Mouse (Mus musculus) embryonic facial prominence, embryonic 15.5 days (tissue): ENCODE results near the gene 0610010K14Rik. TPM values are rescaled to one million over a fixed set of nuclear protein-coding genes. Genes with fewer than 3 reads are reported as not detected.

Experiments
- ATAC-seq: fragments of 200-750 bp; cut with Nextera tagmentation; 2 replicates; pipeline ENCODE4 v1.8.0; 2017; ENCODE audit warnings: low read depth, moderate TSS enrichment; ENCODE audit not compliant: insufficient number of reproducible peaks, low FRiP score, low TSS enrichment
- H3K27ac ChIP-seq: fragments of 300-500 bp; sonication (generic); replicated peaks from 2 replicates; pipeline ENCODE4 v1.5.1; 2015; ENCODE audit warnings: mild to moderate bottlenecking, inconsistent platforms
- H3K27me3 ChIP-seq: fragments of 300-500 bp; sonication (generic); 2 replicates; pipeline ENCODE4 v1.6.1; 2015; ENCODE audit warnings: inconsistent platforms
- H3K36me3 ChIP-seq: fragments of 300-500 bp; sonication (generic); 2 replicates; pipeline ENCODE4 v1.6.1; 2015; ENCODE audit warnings: mild to moderate bottlenecking, inconsistent platforms
- H3K4me1 ChIP-seq: fragments of 300-500 bp; sonication (generic); 2 replicates; pipeline ENCODE4 v1.6.1; 2015; ENCODE audit warnings: inconsistent platforms
- H3K4me2 ChIP-seq: fragments of 300-500 bp; sonication (generic); replicated peaks from 2 replicates; pipeline ENCODE4 v1.6.1; 2015; ENCODE audit warnings: mild to moderate bottlenecking, inconsistent platforms
- H3K4me3 ChIP-seq: fragments of 300-500 bp; sonication (generic); replicated peaks from 2 replicates; pipeline ENCODE4 v1.5.1; 2015; ENCODE audit warnings: mild to moderate bottlenecking, inconsistent platforms
- H3K9ac ChIP-seq: fragments of 300-500 bp; sonication (generic); 2 replicates; pipeline ENCODE4 v1.6.1; 2015; ENCODE audit warnings: inconsistent platforms
- H3K9me3 ChIP-seq: fragments of 300-500 bp; sonication (generic); replicated peaks from 2 replicates; pipeline ENCODE4 v1.6.1; 2016; ENCODE audit warnings: inconsistent platforms
- WGBS: fragments of 180-500 bp; shearing (Covaris S2); methylation state at CpG from one replicate; pipeline ENCODE4 v1.1.7; 2015; 5-methylcytosine and 5-hydroxymethylcytosine counted together
- polyA plus RNA-seq: library from polyadenylated mRNA; unstranded; fragments of >200 nt; fragmentation: Nextera tagmentation; extraction: Ambion mirVana; gene quantifications from 2 replicates; pipeline ENCODE4 v1.2.1, GENCODE M21; 2015

Gene 0610010K14Rik
- polyA plus RNA-seq, 1 experiment from 2014 or later = 177 TPM

DNA sequence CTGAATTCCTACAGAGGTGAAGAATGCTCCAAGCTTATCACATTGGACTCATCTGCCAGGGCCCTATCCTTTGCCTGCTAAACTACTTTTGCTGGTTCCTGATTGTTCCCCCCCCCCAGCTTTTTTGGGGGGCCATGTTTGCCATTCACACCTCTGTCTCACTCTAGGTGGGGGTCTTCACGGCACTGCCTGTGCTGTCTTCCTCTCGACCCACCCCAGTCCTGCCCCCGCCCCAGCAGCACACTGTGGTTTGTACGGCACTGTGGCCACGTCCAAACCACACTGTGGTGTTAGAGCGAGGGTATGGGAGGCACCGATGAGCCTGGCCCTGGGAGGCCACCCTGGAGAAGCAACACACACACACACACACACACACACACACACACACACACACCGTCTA lies 3.2 kb downstream of the 0610010K14Rik start:
- Histone ChIP-seq H3K27me3 (peaks cover 14% of the 10 kb centered on the region), H3K4me2 (no peak overlapping the region), H3K27ac (peak overlapping the region; percentile 65), H3K4me3 (no peak overlapping the region), H3K4me1 (peaks cover 62% of the 10 kb centered on the region), H3K9me3 (no peaks in the 10 kb centered on the region), H3K9ac (no peak overlapping the region), H3K36me3 (peaks cover 12% of the 10 kb centered on the region; the same call in 1 of the 2 replicates)
- no peak for ATAC-seq
- 81% methylated on average over 8 of the region's 8 CpGs for WGBS

DNA sequence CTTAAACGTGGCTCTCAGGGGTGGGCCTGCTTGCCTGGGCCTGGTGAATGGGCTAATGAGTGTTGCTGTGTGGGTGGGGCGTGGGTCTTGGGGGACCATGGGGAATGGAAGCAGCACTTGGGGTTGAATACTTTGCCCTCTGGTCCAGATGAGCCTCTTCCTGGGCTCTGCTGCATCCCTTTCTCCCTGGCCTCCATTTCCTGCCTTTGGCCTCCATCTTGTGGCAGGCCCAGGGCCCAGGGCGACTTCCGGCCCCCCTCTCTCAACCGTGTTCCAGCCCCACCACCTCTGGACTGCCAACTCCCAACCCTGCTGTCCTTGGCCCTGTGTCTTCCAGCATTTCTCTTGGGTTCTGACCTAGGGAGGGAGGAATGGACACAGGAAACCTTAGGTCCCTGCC lies 3.7 kb downstream of the 0610010K14Rik start:
- Histone ChIP-seq H3K4me3 (no peak overlapping the region), H3K9me3 (no peaks in the 10 kb centered on the region), H3K27ac (peak overlapping the region; percentile 65), H3K4me1 (peaks cover 64% of the 10 kb centered on the region), H3K27me3 (peaks cover 18% of the 10 kb centered on the region), H3K4me2 (peak overlapping the region; percentile 54; the same call in 1 of the 2 replicates), H3K36me3 (peaks cover 12% of the 10 kb centered on the region; the same call in 1 of the 2 replicates), H3K9ac (no peak overlapping the region)
- 72% methylated on average over 5 of the region's 5 CpGs for WGBS
- ATAC-seq = no peak

- peak overlapping the region; percentile 35 for H3K9ac ChIP-seq
These were observed 4.7 kb downstream of the 0610010K14Rik start for GRCm38 (mm10) chr11:70233016-70233415.

DNA sequence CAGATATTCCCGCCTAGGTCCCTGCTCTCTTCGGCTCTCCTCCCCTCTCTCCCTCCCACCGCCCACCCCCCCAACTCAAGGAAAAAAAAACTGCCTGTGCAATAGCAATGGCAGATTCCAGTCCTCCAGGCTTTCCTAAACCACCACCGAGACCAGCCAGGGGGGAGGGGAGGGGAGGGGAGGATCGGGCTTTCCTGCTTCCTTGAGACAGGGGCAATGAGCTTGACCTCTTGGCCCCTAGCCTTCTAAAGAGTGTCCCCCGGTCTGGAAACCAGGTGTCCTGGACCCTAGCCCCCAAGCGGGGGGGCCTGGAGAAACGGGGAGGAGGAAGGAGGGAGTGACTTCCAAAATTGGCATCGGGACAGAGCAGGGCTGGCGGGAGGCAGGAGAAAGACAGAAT lies 5.2 kb downstream of the 0610010K14Rik start:
- peak overlapping the region; percentile 54 for H3K4me2 ChIP-seq
- H3K9ac ChIP-seq = peak overlapping the region; percentile 35
- H3K27me3 ChIP-seq = peaks cover 33% of the 10 kb centered on the region
- WGBS = 1% methylated on average over 9 of the region's 10 CpGs
- peak overlapping the region; percentile 44; the same call in 1 of the 2 replicates for H3K27ac ChIP-seq
- H3K9me3 ChIP-seq = no peaks in the 10 kb centered on the region
- peaks cover 63% of the 10 kb centered on the region for H3K4me1 ChIP-seq
- peaks cover 12% of the 10 kb centered on the region; the same call in 1 of the 2 replicates for H3K36me3 ChIP-seq
- ATAC-seq = no peak
- peak overlapping the region; percentile 44 for H3K4me3 ChIP-seq

More at GRCm38 (mm10) chr11:70233016-70233415, 4.7 kb downstream of the 0610010K14Rik start:
- Histone ChIP-seq H3K36me3 (peaks cover 12% of the 10 kb centered on the region; the same call in 1 of the 2 replicates), H3K4me1 (peaks cover 63% of the 10 kb centered on the region), H3K4me2 (peak overlapping the region; percentile 54), H3K4me3 (peak overlapping the region; percentile 44), H3K27me3 (peaks cover 28% of the 10 kb centered on the region), H3K9me3 (no peaks in the 10 kb centered on the region), H3K27ac (peak overlapping the region; percentile 44; the same call in 1 of the 2 replicates)
- 26% methylated on average over 8 of the region's 8 CpGs for WGBS
- ATAC-seq = no peak

GRCm38 (mm10) chr11:70230239-70230727 lies 7.4 kb downstream of the 0610010K14Rik start:
- Histone ChIP-seq H3K4me2 (peak overlapping the region; percentile 51), H3K9me3 (no peaks in the 10 kb centered on the region), H3K27ac (peak overlapping the region; percentile 55), H3K36me3 (peaks cover 6% of the 10 kb centered on the region; the same call in 1 of the 2 replicates), H3K4me3 (peak overlapping the region; percentile 34), H3K9ac (no peak overlapping the region), H3K4me1 (peaks cover 65% of the 10 kb centered on the region), H3K27me3 (peaks cover 55% of the 10 kb centered on the region)
- 1% methylated on average over 32 of the region's 32 CpGs for WGBS
- ATAC-seq = 0 out of 2 replicates have a peak, but pooled peaks have one; percentile 20

- Histone ChIP-seq H3K4me1 (peaks cover 58% of the 10 kb centered on the region), H3K9ac (0 out of 2 replicates have a peak within 1 kb of the TSS, but pooled peaks have one; percentile 12), H3K36me3 (no peaks in the 10 kb centered on the region), H3K27me3 (peaks cover 63% of the 10 kb centered on the region), H3K4me3 (peak within 1 kb of the TSS; percentile 34), H3K27ac (peak within 1 kb of the TSS; percentile 55), H3K9me3 (no peaks in the 10 kb centered on the region), H3K4me2 (peak within 1 kb of the TSS; percentile 51)
- no peak for ATAC-seq
- WGBS = 2% methylated on average over 39 of the region's 39 CpGs
These were observed 8.3 kb downstream of the 0610010K14Rik start, which contains the start of gene Bcl6b for GRCm38 (mm10) chr11:70229260-70230010. TSS of gene Bcl6b (minus strand) at chr11:70229798.

- Histone ChIP-seq H3K27me3 (peaks cover 68% of the 10 kb centered on the region), H3K9me3 (no peaks in the 10 kb centered on the region), H3K4me3 (peak overlapping the region; percentile 34), H3K27ac (0 out of 2 replicates have a peak overlapping the region, but pooled peaks have one; percentile 52), H3K36me3 (no peaks in the 10 kb centered on the region), H3K9ac (no peak overlapping the region), H3K4me2 (peak overlapping the region; percentile 51), H3K4me1 (peaks cover 52% of the 10 kb centered on the region)
- 1% methylated on average over 19 of the region's 19 CpGs for WGBS
- no peak for ATAC-seq
These were observed 8.9 kb downstream of the 0610010K14Rik start for GRCm38 (mm10) chr11:70228828-70229227.

DNA sequence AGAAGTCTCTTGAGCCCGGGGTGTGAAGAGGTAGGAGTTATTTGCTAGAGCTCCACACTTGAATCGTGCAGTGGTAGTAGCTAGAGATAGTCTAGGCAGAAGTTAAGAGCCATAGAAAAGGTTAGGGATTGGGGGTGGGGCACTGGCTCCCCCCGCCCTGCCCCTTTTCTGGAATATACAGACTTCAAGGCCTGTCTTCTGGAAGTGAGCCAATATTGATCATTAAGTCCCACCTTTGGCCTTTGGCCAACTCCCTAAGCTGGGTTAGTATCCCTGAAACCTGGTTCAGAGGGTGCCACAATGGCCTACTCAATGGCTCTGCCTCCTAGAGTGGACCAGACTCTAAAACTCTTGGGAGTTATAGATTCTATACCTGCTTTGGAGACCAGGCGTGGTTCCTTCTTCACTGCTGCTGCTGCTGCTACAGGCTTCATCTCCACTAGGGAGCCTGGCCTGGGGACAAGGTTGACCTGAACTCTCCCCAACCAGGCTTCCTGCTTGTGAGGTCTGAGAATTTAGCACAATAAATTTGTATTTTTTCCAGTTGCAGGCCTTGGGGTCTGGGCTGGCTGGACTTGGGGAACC lies 10.0 kb downstream of the 0610010K14Rik start:
- no peak for ATAC-seq
- no peaks in the 10 kb centered on the region for H3K36me3 ChIP-seq
- no peaks in the 10 kb centered on the region for H3K9me3 ChIP-seq
- peaks cover 70% of the 10 kb centered on the region for H3K27me3 ChIP-seq
- H3K4me3 ChIP-seq = peak overlapping the region; percentile 34
- peaks cover 42% of the 10 kb centered on the region for H3K4me1 ChIP-seq
- no peak overlapping the region for H3K9ac ChIP-seq
- H3K4me2 ChIP-seq = peak overlapping the region; percentile 51; the same call in 1 of the 2 replicates
- no peak overlapping the region for H3K27ac ChIP-seq
- WGBS = 83% methylated on average over 4 of the region's 4 CpGs

DNA sequence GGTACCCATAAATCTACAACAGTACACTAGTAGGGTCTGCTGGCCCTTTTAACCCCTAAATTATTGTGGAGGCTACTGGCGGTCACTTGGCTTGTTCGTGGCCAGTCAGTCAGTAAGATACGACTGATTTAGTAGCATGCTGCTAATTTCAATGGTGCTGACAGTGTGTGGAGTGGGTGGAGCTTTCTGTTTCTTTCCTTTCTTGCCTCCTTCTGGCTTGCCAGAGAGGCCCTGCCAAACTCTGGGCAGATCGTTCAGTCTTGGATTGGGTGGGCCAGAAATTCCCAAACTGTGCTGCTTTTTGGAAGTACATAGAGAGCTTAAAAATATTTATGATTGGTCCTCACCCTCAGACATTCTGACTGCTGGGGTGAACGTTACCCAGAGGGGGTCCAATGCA lies 10.6 kb downstream of the 0610010K14Rik start:
- Histone ChIP-seq H3K4me3 (peak overlapping the region; percentile 34), H3K4me2 (peak overlapping the region; percentile 51), H3K9me3 (no peaks in the 10 kb centered on the region), H3K27ac (no peak overlapping the region), H3K4me1 (peaks cover 38% of the 10 kb centered on the region), H3K36me3 (no peaks in the 10 kb centered on the region), H3K9ac (no peak overlapping the region), H3K27me3 (peaks cover 70% of the 10 kb centered on the region)
- ATAC-seq = no peak
- 39% methylated on average over 5 of the region's 5 CpGs for WGBS

GRCm38 (mm10) chr11:70226602-70226890 lies 11.2 kb downstream of the 0610010K14Rik start:
- no peaks in the 10 kb centered on the region for H3K36me3 ChIP-seq
- H3K27ac ChIP-seq = no peak overlapping the region
- H3K9me3 ChIP-seq = no peaks in the 10 kb centered on the region
- H3K9ac ChIP-seq = no peak overlapping the region
- peak overlapping the region; percentile 34 for H3K4me3 ChIP-seq
- WGBS = 6% methylated on average over 18 of the region's 18 CpGs
- H3K4me2 ChIP-seq = peak overlapping the region; percentile 51
- ATAC-seq = no peak
- H3K4me1 ChIP-seq = peaks cover 39% of the 10 kb centered on the region
- H3K27me3 ChIP-seq = peaks cover 70% of the 10 kb centered on the region
